Mouse (Mus musculus): Measurements from ENCODE around the gene Afdn. TPM values are rescaled to one million over a fixed set of nuclear protein-coding genes. Genes with fewer than 3 reads are reported as not detected.

The Afdn gene
- polyA plus RNA-seq, 1 experiment from 2014 or later = 82.9 TPM

Other genes starting within 250 kb of the Afdn start
- gene Tcte2, start 1.3 kb downstream of the Afdn start, polyA plus RNA-seq (2016; fragmentation: Nextera tagmentation; extraction: Ambion mirVana) = 4.9 and 6.6 TPM in 2 replicates
- not detected in 2 replicates for gene Gm7168, start 187.8 kb downstream of the Afdn start, polyA plus RNA-seq (2016; fragmentation: Nextera tagmentation; extraction: Ambion mirVana)
- not detected in 2 replicates for gene Gm7356, start 243.2 kb downstream of the Afdn start, polyA plus RNA-seq (2016; fragmentation: Nextera tagmentation; extraction: Ambion mirVana)

All from forebrain, embryonic 10.5 days (tissue).